Mouse (Mus musculus): ENCODE results near the gene 1700016K19Rik. TPM values are rescaled to one million over a fixed set of nuclear protein-coding genes. Genes with fewer than 3 reads are reported as not detected.

The 1700016K19Rik gene
- polyA plus RNA-seq, 1 experiment from 2014 or later, result 1.8 TPM

GRCm38 (mm10) chr11:75964476-75964730, 35.3 kb upstream of the 1700016K19Rik start:
- Histone ChIP-seq H3K4me3 (ENCODE audit: low read depth, low read length) (no peak overlapping the region), H3K27ac (ENCODE audit: low read depth, low read length) (no peak overlapping the region), H3K4me1 (ENCODE audit: control insufficient read depth, insufficient read depth, low read length) (peaks cover 18% of the 10 kb centered on the region), H3K9ac (ENCODE audit: low read length) (no peak overlapping the region), H3K36me3 (ENCODE audit: control insufficient read depth, insufficient read depth, low read length) (no peaks in the 10 kb centered on the region), H3K4me2 (ENCODE audit: low read length) (no peak overlapping the region), H3K27me3 (replicated peaks; ENCODE audit: control insufficient read depth, insufficient read depth, low read length) (0 out of 2 replicates have a peak, but pooled peaks cover 3% of the 10 kb centered on the region), H3K9me3 (replicated peaks; ENCODE audit: control insufficient read depth, low read length) (no peaks in the 10 kb centered on the region)
- DNase-seq (ENCODE audit: low spot score), result no peak
- ATAC-seq, result no peak
- 17% methylated on average over 4 of the region's 4 CpGs for WGBS

GRCm38 (mm10) chr11:75965674-75966400, 33.9 kb upstream of the 1700016K19Rik start:
- Histone ChIP-seq H3K9me3 (replicated peaks; ENCODE audit: control insufficient read depth, low read length) (no peaks in the 10 kb centered on the region), H3K4me3 (ENCODE audit: low read depth, low read length) (peak overlapping the region; percentile 58), H3K4me1 (ENCODE audit: control insufficient read depth, insufficient read depth, low read length) (peaks cover 18% of the 10 kb centered on the region), H3K4me2 (ENCODE audit: low read length) (peak overlapping the region; percentile 97), H3K27ac (ENCODE audit: low read depth, low read length) (no peak overlapping the region), H3K36me3 (ENCODE audit: control insufficient read depth, insufficient read depth, low read length) (no peaks in the 10 kb centered on the region), H3K27me3 (replicated peaks; ENCODE audit: control insufficient read depth, insufficient read depth, low read length) (0 out of 2 replicates have a peak, but pooled peaks cover 3% of the 10 kb centered on the region), H3K9ac (ENCODE audit: low read length) (peak overlapping the region; percentile 63)
- DNase-seq (ENCODE audit: low spot score) (no peak), ATAC-seq (no peak)
- WGBS, result 8% methylated on average over 28 of the region's 28 CpGs

GRCm38 (mm10) chr11:75966401-75967372, 33.0 kb upstream of the 1700016K19Rik start:
- no peak overlapping the region for H3K27ac ChIP-seq (ENCODE audit: low read depth, low read length)
- peaks cover 18% of the 10 kb centered on the region for H3K4me1 ChIP-seq (ENCODE audit: control insufficient read depth, insufficient read depth, low read length)
- no peaks in the 10 kb centered on the region for H3K36me3 ChIP-seq (ENCODE audit: control insufficient read depth, insufficient read depth, low read length)
- ATAC-seq (peak; percentile 58), DNase-seq (ENCODE audit: low spot score) (peak; percentile 61)
- no peaks in the 10 kb centered on the region for H3K9me3 ChIP-seq (replicated peaks; ENCODE audit: control insufficient read depth, low read length)
- 0 out of 2 replicates have a peak, but pooled peaks cover 3% of the 10 kb centered on the region for H3K27me3 ChIP-seq (replicated peaks; ENCODE audit: control insufficient read depth, insufficient read depth, low read length)
- peak overlapping the region; percentile 63 for H3K9ac ChIP-seq (ENCODE audit: low read length)
- WGBS, result under 1% methylated on average over 87 of the region's 90 CpGs
- peak overlapping the region; percentile 97 for H3K4me2 ChIP-seq (ENCODE audit: low read length)
- H3K4me3 ChIP-seq (ENCODE audit: low read depth, low read length), result peak overlapping the region; percentile 58

GRCm38 (mm10) chr11:75968761-75969160, 31.0 kb upstream of the 1700016K19Rik start:
- no peak for ATAC-seq
- 86% methylated on average over 6 of the region's 6 CpGs for WGBS

GRCm38 (mm10) chr11:75970629-75971028, 29.1 kb upstream of the 1700016K19Rik start:
- Histone ChIP-seq H3K4me2 (ENCODE audit: low read length) (no peak overlapping the region), H3K27ac (ENCODE audit: low read depth, low read length) (no peak overlapping the region), H3K4me1 (ENCODE audit: control insufficient read depth, insufficient read depth, low read length) (peaks cover 9% of the 10 kb centered on the region; the same call in 1 of the 2 replicates), H3K4me3 (ENCODE audit: low read depth, low read length) (no peak overlapping the region), H3K36me3 (ENCODE audit: control insufficient read depth, insufficient read depth, low read length) (no peaks in the 10 kb centered on the region), H3K27me3 (replicated peaks; ENCODE audit: control insufficient read depth, insufficient read depth, low read length) (0 out of 2 replicates have a peak, but pooled peaks cover 3% of the 10 kb centered on the region), H3K9ac (ENCODE audit: low read length) (no peak overlapping the region), H3K9me3 (replicated peaks; ENCODE audit: control insufficient read depth, low read length) (no peaks in the 10 kb centered on the region)
- ATAC-seq (no peak), DNase-seq (ENCODE audit: low spot score) (no peak)
- WGBS, result 17% methylated on average over 3 of the region's 3 CpGs

More at GRCm38 (mm10) chr11:75968761-75969160, 31.0 kb upstream of the 1700016K19Rik start:
- Histone ChIP-seq H3K4me1 (ENCODE audit: control insufficient read depth, insufficient read depth, low read length) (peaks cover 18% of the 10 kb centered on the region), H3K9ac (ENCODE audit: low read length) (no peak overlapping the region), H3K9me3 (replicated peaks; ENCODE audit: control insufficient read depth, low read length) (no peaks in the 10 kb centered on the region), H3K4me2 (ENCODE audit: low read length) (no peak overlapping the region), H3K27ac (ENCODE audit: low read depth, low read length) (no peak overlapping the region), H3K4me3 (ENCODE audit: low read depth, low read length) (no peak overlapping the region), H3K36me3 (ENCODE audit: control insufficient read depth, insufficient read depth, low read length) (no peaks in the 10 kb centered on the region), H3K27me3 (replicated peaks; ENCODE audit: control insufficient read depth, insufficient read depth, low read length) (0 out of 2 replicates have a peak, but pooled peaks cover 3% of the 10 kb centered on the region)
- DNase-seq (ENCODE audit: low spot score), result no peak

GRCm38 (mm10) chr11:75972188-75972587, 27.5 kb upstream of the 1700016K19Rik start:
- Histone ChIP-seq H3K9ac (ENCODE audit: low read length) (no peak overlapping the region), H3K4me3 (ENCODE audit: low read depth, low read length) (no peak overlapping the region), H3K9me3 (replicated peaks; ENCODE audit: control insufficient read depth, low read length) (no peaks in the 10 kb centered on the region), H3K27me3 (replicated peaks; ENCODE audit: control insufficient read depth, insufficient read depth, low read length) (no peaks in the 10 kb centered on the region), H3K27ac (ENCODE audit: low read depth, low read length) (no peak overlapping the region), H3K4me1 (ENCODE audit: control insufficient read depth, insufficient read depth, low read length) (0 out of 2 replicates have a peak, but pooled peaks cover 3% of the 10 kb centered on the region), H3K36me3 (ENCODE audit: control insufficient read depth, insufficient read depth, low read length) (no peaks in the 10 kb centered on the region), H3K4me2 (ENCODE audit: low read length) (no peak overlapping the region)
- DNase-seq (ENCODE audit: low spot score), result no peak
- WGBS, result 77% methylated on average over 3 of the region's 3 CpGs
- no peak for ATAC-seq

- H3K4me2 ChIP-seq (ENCODE audit: low read length), result no peak overlapping the region
- H3K4me1 ChIP-seq (ENCODE audit: control insufficient read depth, insufficient read depth, low read length), result 0 out of 2 replicates have a peak, but pooled peaks cover 3% of the 10 kb centered on the region
- H3K9ac ChIP-seq (ENCODE audit: low read length), result no peak overlapping the region
- no peaks in the 10 kb centered on the region for H3K36me3 ChIP-seq (ENCODE audit: control insufficient read depth, insufficient read depth, low read length)
- no peak overlapping the region for H3K4me3 ChIP-seq (ENCODE audit: low read depth, low read length)
- ATAC-seq (no peak), DNase-seq (ENCODE audit: low spot score) (peak; percentile 47)
- no peaks in the 10 kb centered on the region for H3K27me3 ChIP-seq (replicated peaks; ENCODE audit: control insufficient read depth, insufficient read depth, low read length)
- 12% methylated on average over 7 of the region's 7 CpGs for whole genome bisulfite sequencing
- H3K27ac ChIP-seq (ENCODE audit: low read depth, low read length), result peak overlapping the region; percentile 21; the same call in 1 of the 2 replicates
- no peaks in the 10 kb centered on the region for H3K9me3 ChIP-seq (replicated peaks; ENCODE audit: control insufficient read depth, low read length)
These were observed 26.7 kb upstream of the 1700016K19Rik start for GRCm38 (mm10) chr11:75972916-75973567.

- DNase-seq (ENCODE audit: low spot score), result peak; percentile 18
- Histone ChIP-seq H3K9ac (ENCODE audit: low read length) (no peak overlapping the region), H3K4me2 (ENCODE audit: low read length) (no peak overlapping the region), H3K27me3 (replicated peaks; ENCODE audit: control insufficient read depth, insufficient read depth, low read length) (no peaks in the 10 kb centered on the region), H3K4me1 (ENCODE audit: control insufficient read depth, insufficient read depth, low read length) (0 out of 2 replicates have a peak, but pooled peaks cover 3% of the 10 kb centered on the region), H3K27ac (ENCODE audit: low read depth, low read length) (no peak overlapping the region), H3K36me3 (ENCODE audit: control insufficient read depth, insufficient read depth, low read length) (no peaks in the 10 kb centered on the region), H3K9me3 (replicated peaks; ENCODE audit: control insufficient read depth, low read length) (no peaks in the 10 kb centered on the region), H3K4me3 (ENCODE audit: low read depth, low read length) (no peak overlapping the region)
- 84% methylated on average over 1 of the region's 1 CpGs for WGBS
- ATAC-seq, result no peak
These were observed 25.7 kb upstream of the 1700016K19Rik start for GRCm38 (mm10) chr11:75973988-75974387.

Data from forebrain, embryonic 14.5 days (tissue).